Mouse (Mus musculus): ENCODE measurements around the gene Clps.

The Clps gene

GRCm38 (mm10) chr17:28518615-28519071 is 41.9 kb downstream of the Clps start:
- no peak for DNase-seq (ENCODE audit: low read depth, low spot score)

- no peak for DNase-seq (ENCODE audit: low read depth, low spot score)
Observed at GRCm38 (mm10) chr17:28517956-28518614, 42.5 kb downstream of the Clps start.

- no peak for DNase-seq (ENCODE audit: low read depth, low spot score)
Observed at GRCm38 (mm10) chr17:28517441-28517955, 43.1 kb downstream of the Clps start, which contains the start of gene Fkbp5. Gene Fkbp5, minus strand, starts transcription at chr17:28517527.

GRCm38 (mm10) chr17:28516881-28517280 is 43.7 kb downstream of the Clps start:
- DNase-seq (ENCODE audit: low read depth, low spot score) = no peak

GRCm38 (mm10) chr17:28515431-28516341 is 44.9 kb downstream of the Clps start:
- no peak for DNase-seq (ENCODE audit: low read depth, low spot score)

- DNase-seq (ENCODE audit: low read depth, low spot score) = no peak
Observed at GRCm38 (mm10) chr17:28514555-28514954, 46.0 kb downstream of the Clps start.

- DNase-seq (ENCODE audit: low read depth, low spot score) = no peak
Observed at GRCm38 (mm10) chr17:28513844-28514243, 46.7 kb downstream of the Clps start.

- DNase-seq (ENCODE audit: low read depth, low spot score) = no peak
Observed at GRCm38 (mm10) chr17:28513337-28513736, 47.2 kb downstream of the Clps start.

GRCm38 (mm10) chr17:28512696-28513095 is 47.9 kb downstream of the Clps start:
- no peak for DNase-seq (ENCODE audit: low read depth, low spot score)

- DNase-seq (ENCODE audit: low read depth, low spot score) = no peak
Observed at GRCm38 (mm10) chr17:28511616-28512541, 48.7 kb downstream of the Clps start.

GRCm38 (mm10) chr17:28510445-28511342 is 49.9 kb downstream of the Clps start:
- DNase-seq (ENCODE audit: low read depth, low spot score) = no peak
